ENCODE assay signal across 8 mouse cellular contexts in genomic region chr1:60180784-60181221, GRCm38 (mm10). TPM values are rescaled to one million over a fixed set of nuclear protein-coding genes. Genes with fewer than 3 reads are reported as not detected.
DNase-seq lines count a peak whose midpoint lies in the region; ATAC-seq lines count a peak whose summit lies in the region.

No protein-coding gene starts in this region.

- WGBS in heart, embryonic 10.5 days = 0% methylated on average over 29 of the region's 30 CpGs
- WGBS in forebrain, embryonic 14.5 days = under 1% methylated on average over 27 of the region's 30 CpGs

- no peak for DNase-seq in heart, embryonic 10.5 days (ENCODE audit: low spot score)
- DNase-seq in heart, postnatal 25 days (ENCODE audit: low spot score) = no peak
- peak; percentile 48 to 49 for DNase-seq in urinary bladder, postnatal 36 days (ENCODE audit: low spot score in 2 of 2)
- no peak for DNase-seq in urinary bladder, postnatal 4 days (ENCODE audit: low spot score in 2 of 2)
- DNase-seq in forebrain, embryonic 14.5 days (ENCODE audit: low spot score) = peak; percentile 64
- DNase-seq in left cerebral cortex, postnatal 25 days (ENCODE audit: low spot score in 2 of 2) = peak; percentile 18 to 24
- DNase-seq in thymus, adult 18-20 months = no peak

- H3K27ac ChIP-seq in heart, embryonic 10.5 days = peak overlapping the region; percentile 99
- peak overlapping the region; percentile 90 for H3K27ac ChIP-seq in forebrain, embryonic 14.5 days (ENCODE audit: low read depth, low read length)

- peak overlapping the region; percentile 81 for H3K9ac ChIP-seq in forebrain, embryonic 14.5 days (ENCODE audit: low read length)

- intact Hi-C loops in heart, postnatal 25 days (cut with DNase I) = no loop called here
- intact Hi-C loops in left cerebral cortex, postnatal 25 days (cut with DNase I) = loop anchor here (1.0 kb wide), 1 partner anchor 83 kb away; the partner anchor contains the start of genes Carf and Wdr12

- H3K36me3 ChIP-seq in heart, embryonic 10.5 days = peaks cover 5% of the 10 kb centered on the region; the same call in 1 of the 2 replicates
- no peaks in the 10 kb centered on the region for H3K36me3 ChIP-seq in forebrain, embryonic 14.5 days (ENCODE audit: control insufficient read depth, insufficient read depth, low read length)

- H3K4me1 ChIP-seq in heart, embryonic 10.5 days = peaks cover 9% of the 10 kb centered on the region; the same call in 1 of the 2 replicates
- peaks cover 7% of the 10 kb centered on the region for H3K4me1 ChIP-seq in forebrain, embryonic 14.5 days (ENCODE audit: control insufficient read depth, insufficient read depth, low read length)

- H3K4me2 ChIP-seq in forebrain, embryonic 14.5 days (ENCODE audit: low read length) = peak overlapping the region; percentile 71

- peak overlapping the region; percentile 89 for H3K4me3 ChIP-seq in heart, embryonic 10.5 days
- H3K4me3 ChIP-seq in forebrain, embryonic 14.5 days (ENCODE audit: low read depth, low read length) = peak overlapping the region; percentile 86

- no peaks in the 10 kb centered on the region for H3K9me3 ChIP-seq in heart, embryonic 10.5 days
- no peaks in the 10 kb centered on the region for H3K9me3 ChIP-seq in forebrain, embryonic 14.5 days (replicated peaks; ENCODE audit: control insufficient read depth, low read length)

- H3K27me3 ChIP-seq in heart, embryonic 10.5 days (ENCODE audit: insufficient read depth, poor library complexity, severe bottlenecking) = no peaks in the 10 kb centered on the region
- H3K27me3 ChIP-seq in forebrain, embryonic 14.5 days (replicated peaks; ENCODE audit: control insufficient read depth, insufficient read depth, low read length) = no peaks in the 10 kb centered on the region

- no peak; the same call in 1 of the 2 replicates for ATAC-seq in forebrain, embryonic 14.5 days
- ATAC-seq in monocyte, adult 5-6 weeks (replicated peaks; ENCODE audit: insufficient number of reproducible peaks, low FRiP score, low TSS enrichment, poor library complexity, severe bottlenecking) = peak; percentile 20; the same call in 1 of the 2 replicates

RNA-seq across cellular contexts. Expression of gene Nbeal1, which starts 0.4 kb away (rescaled TPM):
- 7.3 and 10.6 TPM in 2 replicates for polyA plus RNA-seq in heart, embryonic 10.5 days (2016; fragmentation: Nextera tagmentation; extraction: Ambion mirVana)
- total RNA-seq in heart, postnatal 25 days (2021) = 10 to 100 TPM; 46.8 to 53.2 TPM
- polyA plus RNA-seq in forebrain, embryonic 14.5 days (2014; fragmentation: Nextera tagmentation; extraction: Ambion mirVana) = 6.5 and 9.4 TPM in 2 replicates
- total RNA-seq in left cerebral cortex, postnatal 25 days (2021) = 10 to 100 TPM; 22.7 to 25.6 TPM
- total RNA-seq in monocyte, adult 5-6 weeks (2017) = 10.3 to 30.8 TPM (median 16.8 TPM) in 3 replicates

Comparison
In these comparisons a context has a peak if more than half of its experiments do, and no peak if none do; other contexts are left out.
1. DNase-seq: peak in urinary bladder, postnatal 36 days (2 of 2), forebrain, embryonic 14.5 days (single experiment) and left cerebral cortex, postnatal 25 days (2 of 2); none in heart, embryonic 10.5 days (single experiment), heart, postnatal 25 days (single experiment), urinary bladder, postnatal 4 days (0 of 2) and thymus, adult 18-20 months (0 of 2).